Mouse (Mus musculus): ENCODE data around the gene Lrig1.

- TF ChIP-seq CTCF (IDR thresholded peaks at IDR 0.05; ENCODE audit: low read depth) (no peak), EP300 (optimal IDR thresholded peaks at IDR 0.05) (no peak)
Observed at GRCm38 (mm10) chr6:94679249-94679648, 20.7 kb downstream of the Lrig1 start.
